Mouse (Mus musculus) limb, embryonic 12.5 days (tissue): ENCODE results near the gene Pkp4. TPM values are rescaled to one million over a fixed set of nuclear protein-coding genes. Genes with fewer than 3 reads are reported as not detected.

ENCODE experiments used
- polyA plus RNA-seq: library from polyadenylated mRNA; unstranded; fragments of >200 nt; fragmentation: Nextera tagmentation; extraction: Ambion mirVana; gene quantifications from 2 replicates; pipeline ENCODE4 v1.2.1, GENCODE M21; 2016

Gene Pkp4
- polyA plus RNA-seq, 1 experiment from 2014 or later: 18.7 TPM

Other genes with a start within 250 kb of the Pkp4 start
- gene Ccdc148, start 167 bp upstream of the Pkp4 start, polyA plus RNA-seq: 0.63 and 0.69 TPM in 2 replicates